Mouse (Mus musculus): ENCODE results near the gene Vmn2r50.
"Not testable (repeated sequence)": the region's sequence is repeated elsewhere in the genome, so short reads cannot be mapped to it uniquely, and the experiment has no call there.

The Vmn2r50 gene

DNA sequence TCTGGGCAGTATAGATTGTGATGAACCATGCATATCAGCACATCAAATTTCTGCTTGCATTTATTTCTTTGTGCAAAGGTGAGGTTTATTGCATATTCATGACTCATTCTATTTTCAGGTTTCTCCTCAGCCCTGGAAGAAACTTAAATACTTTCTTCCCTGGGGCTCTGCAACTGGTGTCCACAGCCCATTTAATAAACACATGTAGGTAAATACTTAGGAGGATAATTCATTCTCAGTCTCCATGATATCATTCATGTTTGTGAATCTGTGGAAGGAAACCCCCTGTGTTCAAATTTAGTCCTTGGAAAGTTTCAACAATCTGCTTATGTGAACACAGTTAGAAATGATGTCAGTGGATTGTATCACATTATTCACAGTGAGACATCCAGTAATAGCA, at the start of gene Vmn2r50:
Vmn2r50 (minus strand) TSS at position 101 of the 400 bp plus-strand sequence.
- not testable (repeated sequence) for DNase-seq (ENCODE audit: low read depth, low spot score)

DNA sequence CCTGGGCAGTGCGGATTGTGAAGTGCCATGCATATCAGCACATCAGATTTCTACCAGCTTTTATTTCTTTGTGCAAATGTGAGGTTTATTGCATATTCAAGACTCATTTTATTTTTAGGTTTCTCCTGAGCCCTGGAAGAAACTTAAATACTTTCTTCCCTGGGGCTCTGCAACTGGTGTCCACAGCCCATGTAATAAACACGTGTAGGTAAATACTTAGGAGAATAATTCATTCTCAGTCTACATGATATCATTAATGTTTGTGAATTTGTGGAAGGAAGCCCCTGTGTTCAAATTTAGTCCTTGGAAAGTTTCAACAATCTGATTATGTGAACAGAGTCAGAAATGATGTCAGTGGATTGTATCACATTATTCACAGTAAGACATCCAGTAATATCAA, 60.9 kb downstream of the Vmn2r50 start, which contains the start of gene Vmn2r49:
Vmn2r49 (minus strand) TSS at position 101 of the 400 bp plus-strand sequence.
- DNase-seq (ENCODE audit: low read depth, low spot score): not testable (repeated sequence)

Data from forelimb bud, embryonic 11.5 days (tissue).